Mouse (Mus musculus) spleen, adult 2 months (tissue): ENCODE measurements at regions not wholly inside any gene's neighbourhood (a gene's known extent, or its start where the extent isn't known, plus 50 kb on each side); places are given as distances from the start of the nearest gene placed in this dataset.

Experiments used
- CTCF ChIP-seq: fragments of 200-500 bp; IDR thresholded peaks from 2 replicates; pipeline ENCODE4 v1.5.1; 2011; ENCODE audit warnings: mild to moderate bottlenecking, inconsistent platforms; ENCODE audit not compliant: insufficient read depth, insufficient read length, insufficient replicate concordance; ENCODE audit errors: extremely low read depth
- POLR2A ChIP-seq: fragments of 200-500 bp; IDR thresholded peaks from 2 replicates; pipeline ENCODE4 v1.6.1; 2011; ENCODE audit warnings: low read depth, low read length, inconsistent platforms

- TF ChIP-seq CTCF (no peak), POLR2A (no peak)
Measured at GRCm38 (mm10) chr10:126452057-126452622, 449.0 kb downstream of the Atp23 start.
